Mouse (Mus musculus) thymus, postnatal 25 days (tissue): Measurements from ENCODE around the gene Gm19668.
"Not testable (repeated sequence)": the region's sequence is repeated elsewhere in the genome, so short reads cannot be mapped to it uniquely, and the experiment has no call there.

Source experiments
- DNase-seq: peaks from one replicate; pipeline ENCODE4 v3.0.0; 2022

The Gm19668 gene

DNA sequence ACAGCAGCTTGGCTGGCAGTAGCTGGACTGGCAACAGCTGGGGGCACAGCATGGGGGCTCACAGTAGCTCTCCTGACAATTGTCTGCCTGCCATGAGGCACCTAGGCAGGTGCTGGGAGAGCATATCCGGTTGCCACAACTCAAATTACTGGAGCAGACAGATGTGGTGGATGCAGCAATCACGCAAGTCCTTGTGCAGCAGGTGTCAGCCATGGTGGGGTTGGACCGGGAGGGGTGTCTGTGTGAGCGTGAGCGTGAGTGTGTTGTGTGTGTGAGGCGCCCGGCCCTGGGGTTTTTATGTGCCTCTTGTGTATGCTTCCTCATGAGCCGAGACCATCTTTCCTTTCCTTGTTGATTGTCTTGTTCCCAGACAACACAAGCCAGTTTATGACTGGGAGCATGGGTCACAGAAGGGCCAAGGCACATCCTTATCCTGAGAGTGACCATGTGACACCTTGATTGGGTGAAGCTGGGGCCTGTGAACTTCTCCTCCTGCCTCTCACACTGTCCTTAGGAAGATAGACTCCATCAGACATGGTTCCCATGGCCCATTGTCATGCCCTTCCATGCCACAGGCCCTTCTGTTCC, at the start of gene Gm19668:
TSS of gene Gm19668 (minus strand) at position 213 of the 588 bp plus-strand sequence.
- no peak for DNase-seq

DNA sequence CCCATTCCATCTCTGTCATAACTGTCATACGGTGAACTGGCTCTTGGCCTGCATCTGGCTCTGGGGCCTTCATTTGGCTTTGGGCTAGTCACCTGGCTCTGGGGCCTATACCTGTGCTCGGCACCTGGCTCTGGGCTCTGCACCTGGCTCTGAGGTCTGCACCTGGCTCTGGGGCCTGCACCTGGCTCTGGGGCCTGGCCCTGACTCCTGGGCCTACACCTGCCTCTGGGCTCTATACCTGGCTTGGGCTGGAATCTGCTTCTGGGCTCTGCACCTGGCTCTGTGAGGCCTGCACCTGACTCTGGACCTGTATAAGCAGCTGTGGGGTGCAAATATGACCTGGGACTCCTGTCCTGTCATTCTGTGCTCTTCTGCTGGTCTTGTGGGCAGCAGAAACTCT, 48.6 kb upstream of the Gm19668 start:
- no peak for DNase-seq

DNA sequence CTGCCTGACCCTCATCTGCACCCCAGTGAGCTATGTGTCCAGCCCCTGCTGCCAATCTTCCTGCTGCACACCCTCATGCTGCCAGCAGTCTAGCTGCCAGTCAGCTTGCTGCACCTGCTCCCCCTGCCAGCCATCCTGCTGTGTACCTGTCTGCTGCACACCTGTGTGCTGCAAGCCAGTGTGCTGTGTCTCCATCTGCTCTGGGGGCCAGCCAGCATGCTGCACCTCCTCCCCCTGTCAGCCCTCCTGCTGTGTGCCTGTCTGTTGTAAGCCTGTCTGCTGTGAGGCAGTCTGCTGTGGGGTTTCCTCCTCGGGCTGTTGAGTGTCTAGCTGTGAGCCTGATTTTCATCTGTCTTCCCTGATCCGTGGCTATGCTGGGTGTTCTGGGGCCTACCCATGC, 48.0 kb upstream of the Gm19668 start:
- DNase-seq: no peak

DNA sequence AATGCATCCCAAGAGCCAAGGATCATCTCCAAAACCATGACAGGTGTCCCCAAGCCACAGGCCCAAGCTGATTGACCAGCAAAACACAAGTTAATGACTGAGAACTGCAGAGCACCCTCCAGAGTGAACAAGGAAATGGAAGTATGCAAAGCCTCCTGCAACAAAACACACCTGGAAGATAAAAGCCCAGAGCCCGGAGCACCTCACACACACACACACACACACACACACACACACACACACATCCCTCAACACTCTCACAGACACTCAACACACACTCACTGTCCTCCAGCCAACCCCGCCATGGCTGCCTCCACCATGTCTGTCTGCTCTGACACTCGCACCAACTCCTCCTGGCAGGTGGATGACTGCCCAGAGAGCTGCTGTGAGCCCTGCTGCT, 47.6 kb upstream of the Gm19668 start, which contains the start of gene Gm36176:
TSS of gene Gm36176 (plus strand) at position 301 of the 400 bp plus-strand sequence.
- no peak for DNase-seq

DNA sequence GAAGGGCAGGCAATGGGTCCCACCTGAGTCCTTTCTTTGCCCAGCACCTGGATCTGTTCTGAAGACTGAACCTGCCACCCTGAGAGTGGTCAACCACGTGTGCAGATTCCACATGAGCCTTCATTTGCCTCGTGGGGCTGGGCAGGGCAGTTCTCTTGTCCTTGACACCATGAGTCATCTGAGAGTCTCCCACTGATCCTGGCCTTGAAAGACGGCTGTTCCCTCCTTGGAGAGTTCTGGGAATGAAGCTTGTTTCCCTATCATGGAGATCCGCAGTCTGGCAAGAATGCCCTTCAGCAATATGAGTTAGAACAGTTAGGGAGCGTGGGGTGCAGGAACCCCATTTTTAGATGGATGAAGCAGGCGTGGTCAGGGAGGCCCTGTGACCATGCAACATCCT, 40.1 kb upstream of the Gm19668 start:
- DNase-seq: no peak

DNA sequence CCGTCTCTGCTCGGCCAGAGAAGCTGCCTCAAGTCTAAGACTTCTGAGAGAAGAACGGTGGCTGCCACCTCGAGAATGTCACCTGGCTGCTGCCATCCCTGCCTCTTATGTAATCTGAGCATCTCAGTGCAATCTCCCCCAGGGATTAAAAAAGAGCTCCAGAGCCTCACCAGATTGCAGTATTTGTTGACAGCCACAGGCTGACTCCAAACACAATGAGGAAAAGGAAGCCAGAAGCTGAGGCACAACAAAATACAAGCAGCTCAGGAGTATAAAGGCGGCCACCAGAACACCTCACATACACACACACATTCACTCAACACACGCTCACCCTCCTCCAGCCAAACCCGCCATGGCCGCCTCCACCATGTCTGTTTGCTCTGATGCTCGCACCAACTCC, 36.7 kb upstream of the Gm19668 start, which contains the start of gene Krtap10-10:
TSS of gene Krtap10-10 (plus strand) at position 301 of the 400 bp plus-strand sequence.
- no peak for DNase-seq

DNA sequence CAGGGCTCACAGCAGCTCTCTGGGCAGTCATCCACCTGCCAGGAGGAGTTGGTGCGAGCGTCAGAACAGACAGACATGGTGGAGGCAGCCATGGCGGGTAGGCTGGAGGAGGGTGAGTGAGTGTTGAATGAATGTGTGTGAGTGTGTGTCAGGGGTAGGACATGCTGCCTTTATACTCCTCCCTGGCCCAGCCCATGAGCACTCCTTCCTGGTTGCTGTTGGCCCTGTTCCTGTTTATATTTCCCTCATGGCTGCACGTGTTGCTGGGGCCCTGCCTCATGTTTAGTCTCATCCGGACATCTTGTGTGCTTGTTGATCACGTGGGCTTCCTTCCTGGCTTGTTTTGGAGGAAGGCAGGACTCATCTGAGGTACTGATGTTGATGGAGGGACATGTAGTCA, 28.0 kb upstream of the Gm19668 start, which contains the start of gene Krtap10-4:
TSS of gene Krtap10-4 (minus strand) at position 145 of the 400 bp plus-strand sequence.
- DNase-seq: no peak

DNA sequence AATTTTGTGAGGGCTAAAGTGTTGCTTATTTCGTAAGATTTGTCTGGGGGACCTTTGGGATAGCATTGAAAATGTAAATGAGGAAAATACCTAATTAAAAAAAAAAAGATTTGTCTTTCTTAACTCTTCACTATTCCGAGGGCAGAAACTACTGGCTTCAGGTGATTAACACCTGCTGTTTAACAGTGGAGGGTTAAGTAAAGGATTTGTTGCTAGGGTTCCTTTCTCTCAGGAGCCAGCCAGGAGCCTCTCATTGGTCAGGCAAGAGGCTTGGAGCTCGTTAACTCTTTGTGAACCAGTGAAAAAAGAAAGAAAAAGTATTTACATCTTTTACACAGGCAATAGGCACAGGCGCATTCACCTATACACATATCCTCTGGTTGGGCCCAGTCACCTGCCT, 20.3 kb upstream of the Gm19668 start:
- no peak for DNase-seq

DNA sequence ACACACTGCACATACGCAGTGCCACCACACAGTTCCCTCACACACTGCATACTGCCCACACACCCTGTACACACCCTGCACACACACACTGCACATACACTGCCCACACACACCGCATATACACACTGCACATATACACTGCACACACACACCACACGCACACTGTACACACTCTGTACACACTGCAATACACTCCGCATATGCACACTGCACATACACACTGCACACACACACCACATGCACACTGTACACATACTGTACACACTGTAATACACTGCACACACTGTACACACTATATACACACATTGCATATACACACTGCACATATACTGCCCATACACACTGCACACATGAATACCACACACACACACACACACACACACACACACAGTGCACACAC, 19.6 kb upstream of the Gm19668 start:
- DNase-seq: no peak

DNA sequence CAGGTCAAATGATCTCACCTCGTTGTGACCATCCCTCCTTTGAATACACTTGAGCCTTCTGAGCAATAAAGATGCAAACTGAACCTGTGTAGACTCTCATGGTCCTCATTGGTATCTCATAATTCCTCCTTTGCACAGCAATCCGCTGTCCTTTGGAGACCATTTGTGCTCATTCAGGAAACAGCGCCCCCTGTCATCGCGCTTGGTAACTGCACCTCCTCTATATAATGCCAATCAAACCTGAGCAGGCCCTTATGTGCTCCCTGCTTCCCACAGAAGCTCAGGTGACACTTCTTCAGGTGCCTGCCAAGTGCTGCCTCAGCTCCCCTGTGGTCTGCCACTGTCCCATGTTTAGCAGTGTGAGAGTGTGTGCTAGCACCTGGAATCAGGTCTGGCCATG, 16.6 kb upstream of the Gm19668 start:
- peak; percentile 43 for DNase-seq

DNA sequence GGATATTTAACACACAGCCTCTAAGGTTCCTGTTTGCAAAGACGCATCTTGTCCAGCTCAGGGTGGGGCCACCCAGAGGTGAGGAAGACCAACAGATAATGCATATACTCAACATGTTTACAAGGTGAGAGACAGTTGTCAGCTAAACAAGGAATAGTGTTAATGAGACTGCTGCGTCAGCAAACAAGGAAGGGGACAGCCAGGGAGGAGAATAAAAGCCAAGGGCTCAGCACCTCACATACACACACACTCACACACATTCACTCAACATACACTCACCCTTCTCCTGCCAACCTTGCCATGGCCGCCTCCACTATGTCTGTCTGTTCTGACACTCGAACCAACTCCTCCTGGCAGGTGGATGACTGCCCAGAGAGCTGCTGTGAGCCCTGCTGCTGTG, 15.4 kb upstream of the Gm19668 start, which contains the start of gene Gm2696:
TSS of gene Gm2696 (plus strand) at position 301 of the 400 bp plus-strand sequence.
- DNase-seq: no peak

DNA sequence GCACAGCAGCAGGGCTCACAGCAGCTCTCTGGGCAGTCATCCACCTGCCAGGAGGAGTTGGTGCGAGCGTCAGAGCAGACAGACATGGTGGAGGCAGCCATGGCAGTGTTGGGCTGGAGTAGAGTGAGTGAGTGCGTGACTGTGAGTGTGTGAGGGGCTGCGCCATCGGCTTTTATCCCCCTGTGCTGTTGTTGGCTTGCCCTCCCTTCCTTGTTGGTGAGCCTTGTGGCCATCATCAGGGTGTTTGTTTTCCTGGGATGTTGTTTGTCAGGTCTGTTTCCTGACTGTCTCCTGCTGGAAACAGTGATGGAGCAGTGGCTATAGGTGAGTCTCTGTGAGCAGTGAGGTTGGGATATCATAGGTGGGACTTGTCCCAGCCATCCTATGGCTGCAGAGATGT, 12.8 kb upstream of the Gm19668 start, which contains the start of gene Gm9507:
TSS of gene Gm9507 (minus strand) at position 101 of the 400 bp plus-strand sequence.
- no peak for DNase-seq

DNA sequence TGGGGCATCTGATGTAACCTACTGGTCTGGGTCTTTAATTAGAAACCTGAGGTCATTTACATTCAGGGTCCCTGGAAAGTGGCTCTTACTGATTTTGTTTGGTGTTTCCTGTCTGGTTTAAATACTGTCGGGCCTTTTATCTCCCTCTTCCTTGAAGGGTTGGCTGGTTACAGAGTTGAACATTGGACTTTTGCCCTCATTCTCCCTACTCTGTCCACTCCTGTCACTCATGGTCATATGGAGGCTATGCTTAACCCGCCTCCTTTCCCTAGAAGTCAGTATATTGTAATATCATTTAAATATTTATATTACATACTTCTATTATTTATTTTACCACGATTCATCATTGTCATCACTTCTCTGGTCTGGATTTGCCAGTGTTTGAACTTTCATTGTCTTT, 5.2 kb upstream of the Gm19668 start:
- DNase-seq: no peak

DNA sequence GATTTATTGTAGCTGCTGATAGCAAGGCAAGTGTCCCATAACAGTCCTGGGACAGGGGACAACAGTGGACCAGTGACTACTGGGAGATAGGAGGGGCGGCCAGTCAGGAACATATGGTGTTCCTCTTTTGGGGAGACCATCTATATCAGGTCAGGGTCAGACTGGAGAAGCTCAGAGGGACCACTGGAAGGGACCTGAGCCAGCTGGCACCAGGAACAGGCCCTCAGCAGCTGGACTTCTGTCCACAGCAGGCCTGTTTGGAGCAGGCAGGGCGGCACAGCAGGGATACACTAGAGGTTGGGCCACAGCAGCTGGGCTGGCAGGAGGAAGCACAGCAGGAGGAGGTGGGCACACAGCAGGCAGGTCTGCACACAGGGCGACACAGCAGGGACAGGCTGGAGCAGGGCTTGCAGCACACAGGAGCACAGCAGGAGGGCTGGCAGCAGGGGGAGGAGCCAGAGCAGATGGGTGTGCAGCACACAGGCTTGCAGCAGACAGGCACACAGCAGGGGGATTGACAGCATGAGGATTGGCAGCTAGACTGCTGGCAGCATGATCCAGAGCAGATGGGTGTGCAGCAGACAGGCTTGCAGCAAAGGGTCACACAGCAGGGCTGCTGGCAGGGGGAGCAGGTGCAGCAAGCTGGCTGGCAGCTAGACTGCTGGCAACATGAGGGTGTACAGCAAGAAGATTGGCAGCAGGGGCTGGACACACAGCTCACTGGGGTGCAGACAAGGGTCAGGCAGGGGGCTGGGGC, 591 bp downstream of the Gm19668 start:
- DNase-seq: not testable (repeated sequence)

DNA sequence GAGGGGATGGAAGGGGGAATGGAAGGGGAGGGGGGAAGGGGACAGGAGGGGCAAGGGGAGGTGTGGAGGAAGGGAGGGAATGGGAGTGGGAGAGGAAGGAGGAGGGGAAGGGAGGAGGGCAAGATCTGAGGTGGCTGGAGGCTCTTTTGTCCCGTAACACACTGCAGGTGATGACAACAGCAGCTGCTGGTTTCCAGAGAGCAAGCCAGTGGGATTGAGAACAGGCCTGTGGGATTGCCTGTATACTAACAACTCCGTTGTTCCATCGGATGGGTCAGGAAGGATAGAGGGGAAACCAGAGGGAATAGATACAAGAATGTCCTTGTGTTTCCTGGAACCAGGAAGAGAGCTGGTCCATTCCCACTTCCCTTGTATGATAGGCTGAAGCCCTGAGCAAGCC, 1.3 kb downstream of the Gm19668 start:
- DNase-seq: no peak

DNA sequence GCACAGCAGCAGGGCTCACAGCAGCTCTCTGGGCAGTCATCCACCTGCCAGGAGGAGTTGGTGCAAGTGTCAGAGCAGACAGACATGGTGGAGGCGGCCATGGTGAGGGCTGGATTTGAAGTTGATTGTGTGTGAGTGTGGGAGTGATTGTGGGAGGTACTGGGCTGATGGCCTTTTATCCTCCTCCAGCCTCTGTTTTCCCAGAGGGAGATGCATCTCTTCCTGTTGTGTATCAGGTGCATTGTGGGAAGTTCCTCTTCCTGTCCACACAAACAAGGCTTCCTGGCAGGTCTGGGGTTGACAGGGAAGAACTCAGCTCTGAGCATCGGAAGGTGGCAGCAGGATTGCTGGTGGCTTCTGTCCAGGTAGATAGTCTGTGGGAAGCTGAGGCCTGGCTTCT, 4.0 kb downstream of the Gm19668 start, which contains the start of gene Gm9639:
TSS of gene Gm9639 (minus strand) at position 101 of the 400 bp plus-strand sequence.
- no peak for DNase-seq

DNA sequence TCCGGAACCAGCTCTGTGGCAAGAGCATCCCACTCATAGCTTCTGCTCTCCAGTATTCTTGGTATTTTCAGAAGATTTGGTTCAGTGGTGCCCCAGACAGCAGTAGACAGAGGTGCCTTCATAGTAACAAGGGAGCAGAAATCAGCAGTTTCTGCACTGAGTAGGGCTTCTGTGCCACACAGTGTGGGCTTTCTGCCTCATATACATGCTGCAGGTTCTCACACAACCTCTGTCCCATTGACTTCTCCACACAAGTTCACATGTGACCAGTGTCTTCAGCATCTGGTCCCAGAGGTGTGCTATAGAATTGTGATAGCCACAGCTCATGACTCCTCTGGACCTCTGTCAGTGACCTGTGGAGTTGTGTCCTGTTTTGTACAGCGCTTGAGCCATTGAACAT, 10.3 kb downstream of the Gm19668 start:
- no peak for DNase-seq

DNA sequence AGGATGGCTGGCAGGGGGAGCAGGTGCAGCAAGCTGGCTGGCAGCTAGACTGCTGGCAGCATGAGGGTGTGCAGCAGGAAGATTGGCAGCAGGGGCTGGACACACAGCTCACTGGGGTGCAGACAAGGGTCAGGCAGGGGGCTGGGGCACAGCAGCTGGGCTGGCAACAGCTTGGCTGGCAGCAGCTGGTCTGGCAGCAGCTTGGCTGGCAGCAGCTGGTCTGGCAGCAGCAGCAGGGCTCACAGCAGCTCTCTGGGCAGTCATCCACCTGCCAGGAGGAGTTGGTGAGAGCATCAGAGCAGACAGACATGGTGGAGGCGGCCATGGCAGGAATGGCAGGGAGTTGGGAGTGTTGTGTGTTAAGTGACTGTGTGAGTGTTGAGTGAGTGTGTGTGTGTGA, 11.1 kb downstream of the Gm19668 start, which contains the start of gene Gm7137:
TSS of gene Gm7137 (minus strand) at position 325 of the 400 bp plus-strand sequence.
- not testable (repeated sequence) for DNase-seq

DNA sequence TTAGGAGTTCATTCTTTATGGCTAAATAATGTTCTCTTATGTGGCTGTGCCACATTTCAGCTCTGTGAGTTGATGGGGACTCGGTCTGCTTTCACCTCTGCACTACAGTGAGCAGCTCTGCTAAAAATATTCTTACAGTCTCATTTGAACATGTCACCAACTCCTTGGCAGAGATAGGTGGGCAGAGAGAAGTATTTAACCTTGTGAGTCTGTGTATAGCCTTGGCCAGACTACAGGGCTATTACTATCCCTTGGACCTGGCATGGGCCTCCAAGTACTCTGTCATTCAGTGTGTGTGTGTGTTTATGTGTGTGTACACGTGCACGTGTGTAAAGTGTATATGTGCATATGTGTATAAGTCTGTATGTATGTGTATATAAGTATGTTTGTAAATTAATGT, 15.5 kb downstream of the Gm19668 start:
- DNase-seq: not testable (repeated sequence)

DNA sequence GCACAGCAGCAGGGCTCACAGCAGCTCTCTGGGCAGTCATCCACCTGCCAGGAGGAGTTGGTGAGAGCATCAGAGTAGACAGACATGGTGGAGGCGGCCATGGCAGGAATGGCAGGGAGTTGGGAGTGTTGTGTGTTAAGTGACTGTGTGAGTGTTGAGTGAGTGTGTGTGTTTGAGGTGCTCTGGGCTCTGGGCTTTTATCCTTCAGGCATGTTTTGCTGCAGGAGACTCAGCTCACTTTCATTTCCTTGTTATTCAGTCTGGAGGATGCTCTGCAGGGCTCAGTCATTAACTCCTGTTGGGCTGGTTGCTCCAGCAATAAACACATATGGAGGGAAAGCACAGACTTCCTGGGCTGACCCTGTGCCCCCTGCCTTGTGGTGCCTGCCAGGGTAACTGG, 16.5 kb downstream of the Gm19668 start, which contains the start of gene Gm3250:
TSS of gene Gm3250 (minus strand) at position 101 of the 400 bp plus-strand sequence.
- DNase-seq: not testable (repeated sequence)

DNA sequence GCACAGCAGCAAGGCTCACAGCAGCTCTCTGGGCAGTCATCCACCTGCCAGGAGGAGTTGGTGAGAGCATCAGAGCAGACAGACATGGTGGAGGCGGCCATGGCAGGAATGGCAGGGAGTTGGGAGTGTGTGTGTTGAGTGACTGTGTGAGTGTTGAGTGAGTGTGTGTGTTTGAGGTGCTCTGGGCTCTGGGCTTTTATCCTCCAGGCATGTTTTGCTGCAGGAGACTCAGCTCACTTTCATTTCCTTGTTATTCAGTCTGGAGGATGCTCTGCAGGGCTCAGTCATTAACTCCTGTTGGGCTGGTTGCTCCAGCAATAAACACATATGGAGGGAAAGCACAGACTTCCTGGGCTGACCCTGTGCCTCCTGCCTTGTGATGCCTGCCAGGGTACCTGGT, 22.1 kb downstream of the Gm19668 start, which contains the start of gene Gm7138:
TSS of gene Gm7138 (minus strand) at position 101 of the 400 bp plus-strand sequence.
- not testable (repeated sequence) for DNase-seq

DNA sequence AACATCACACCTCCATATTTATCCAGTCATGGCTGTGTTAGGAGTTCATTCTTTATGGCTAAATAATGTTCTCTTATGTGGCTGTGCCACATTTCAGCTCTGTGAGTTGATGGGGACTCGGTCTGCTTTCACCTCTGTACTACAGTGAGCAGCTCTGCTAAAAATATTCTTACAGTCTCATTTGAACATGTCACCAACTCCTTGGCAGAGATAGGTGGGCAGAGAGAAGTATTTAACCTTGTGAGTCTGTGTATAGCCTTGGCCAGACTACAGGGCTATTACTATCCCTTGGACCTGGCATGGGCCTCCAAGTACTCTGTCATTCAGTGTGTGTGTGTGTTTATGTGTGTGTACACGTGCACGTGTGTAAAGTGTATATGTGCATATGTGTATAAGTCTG, 26.8 kb downstream of the Gm19668 start:
- not testable (repeated sequence) for DNase-seq

DNA sequence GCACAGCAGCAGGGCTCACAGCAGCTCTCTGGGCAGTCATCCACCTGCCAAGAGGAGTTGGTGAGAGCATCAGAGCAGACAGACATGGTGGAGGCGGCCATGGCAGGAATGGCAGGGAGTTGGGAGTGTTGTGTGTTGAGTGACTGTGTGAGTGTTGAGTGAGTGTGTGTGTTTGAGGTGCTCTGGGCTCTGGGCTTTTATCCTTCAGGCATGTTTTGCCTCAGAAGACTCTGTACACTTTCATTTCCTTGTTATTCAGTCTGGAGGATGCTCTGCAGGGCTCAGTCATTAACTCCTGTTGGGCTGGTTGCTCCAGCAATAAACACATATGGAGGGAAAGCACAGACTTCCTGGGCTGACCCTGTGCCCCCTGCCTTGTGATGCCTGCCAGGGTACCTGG, 27.7 kb downstream of the Gm19668 start, which contains the start of gene Gm3238:
TSS of gene Gm3238 (minus strand) at position 101 of the 400 bp plus-strand sequence.
- not testable (repeated sequence) for DNase-seq

DNA sequence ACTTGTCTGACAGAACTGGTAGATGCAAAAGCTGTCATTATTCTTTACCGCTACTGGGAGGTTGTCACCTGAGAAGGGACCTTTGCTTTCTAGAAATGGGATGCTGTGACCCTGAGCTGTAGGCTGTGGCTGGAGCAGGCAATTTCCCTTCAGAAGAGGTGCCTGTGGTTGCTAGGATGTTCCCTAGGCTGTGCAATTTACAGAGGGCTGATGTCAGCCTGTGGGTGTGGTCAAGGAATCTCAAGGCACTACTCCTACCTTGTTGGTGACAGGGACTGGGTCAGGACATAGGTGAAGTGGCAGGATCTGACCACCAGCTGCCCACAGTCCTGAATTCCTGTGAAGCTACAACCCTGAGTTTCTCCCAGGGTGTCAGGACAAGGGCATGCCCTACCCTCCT, 29.2 kb downstream of the Gm19668 start:
- no peak for DNase-seq
